Mouse (Mus musculus) small intestine, adult 2 months (tissue): Measurements from ENCODE around the gene Hmgb1.

ENCODE experiments used
- CTCF ChIP-seq: fragments of 200-500 bp; IDR thresholded peaks from 2 replicates; pipeline ENCODE4 v1.5.1; 2012; ENCODE audit warnings: low read depth, mild to moderate bottlenecking, control low read depth, inconsistent platforms, low read length, moderate library complexity, mixed read lengths; ENCODE audit not compliant: insufficient replicate concordance, insufficient read length; ENCODE audit errors: extremely low read depth
- POLR2A ChIP-seq: fragments of 200-500 bp; IDR thresholded peaks from 2 replicates; pipeline ENCODE4 v1.6.1; 2012; ENCODE audit warnings: low read depth, mild to moderate bottlenecking, control low read depth, inconsistent platforms, low read length, moderate library complexity

DNA sequence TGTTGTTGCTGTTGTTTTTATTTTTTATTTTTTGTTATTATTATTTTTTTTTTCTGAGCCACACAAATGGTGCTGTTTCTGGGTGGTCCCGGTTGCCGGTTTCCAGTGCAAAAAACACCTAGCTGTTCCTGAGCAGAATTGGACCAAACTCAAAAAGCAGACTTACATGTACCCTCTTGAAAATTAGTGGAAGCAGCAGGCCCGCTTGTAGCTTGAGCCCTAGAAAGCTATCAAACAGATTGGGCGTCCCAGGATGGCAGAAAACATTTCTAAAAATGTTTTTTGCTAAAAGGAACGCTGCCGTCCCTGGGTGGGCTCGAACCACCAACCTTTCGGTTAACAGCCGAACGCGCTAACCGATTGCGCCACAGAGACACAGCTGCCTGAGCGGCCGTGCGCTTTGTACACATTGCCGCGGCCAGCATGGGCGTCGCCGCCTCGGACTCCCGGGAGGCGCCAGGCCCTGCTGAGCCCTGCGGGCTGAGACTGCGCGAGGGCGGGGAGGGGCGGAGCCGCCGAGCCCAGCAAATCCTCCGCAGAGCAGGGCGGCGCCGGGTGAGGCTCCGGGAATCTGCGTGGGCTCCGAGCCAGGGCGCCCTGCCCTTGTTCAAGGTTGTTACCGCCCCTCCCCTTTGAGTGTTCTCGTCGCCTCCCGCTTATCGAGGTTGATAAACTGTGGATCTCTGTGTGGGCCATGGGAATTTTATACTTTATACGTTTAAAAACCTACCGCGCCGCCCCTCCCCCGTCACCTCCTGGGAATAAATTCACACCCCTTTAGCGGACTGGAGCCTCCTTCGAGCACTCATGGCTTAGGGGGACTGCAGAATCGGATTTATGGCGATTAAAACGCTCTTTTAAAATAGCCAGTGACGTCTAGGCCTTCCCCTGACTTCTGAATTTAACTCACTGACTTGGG, 44.7 kb upstream of the Hmgb1 start:
- TF ChIP-seq CTCF (no peak), POLR2A (0 out of 2 replicates have a peak, but pooled peaks have one; percentile 26)
